ENCODE assay signal across 15 mouse cellular contexts in the genomic region with DNA sequence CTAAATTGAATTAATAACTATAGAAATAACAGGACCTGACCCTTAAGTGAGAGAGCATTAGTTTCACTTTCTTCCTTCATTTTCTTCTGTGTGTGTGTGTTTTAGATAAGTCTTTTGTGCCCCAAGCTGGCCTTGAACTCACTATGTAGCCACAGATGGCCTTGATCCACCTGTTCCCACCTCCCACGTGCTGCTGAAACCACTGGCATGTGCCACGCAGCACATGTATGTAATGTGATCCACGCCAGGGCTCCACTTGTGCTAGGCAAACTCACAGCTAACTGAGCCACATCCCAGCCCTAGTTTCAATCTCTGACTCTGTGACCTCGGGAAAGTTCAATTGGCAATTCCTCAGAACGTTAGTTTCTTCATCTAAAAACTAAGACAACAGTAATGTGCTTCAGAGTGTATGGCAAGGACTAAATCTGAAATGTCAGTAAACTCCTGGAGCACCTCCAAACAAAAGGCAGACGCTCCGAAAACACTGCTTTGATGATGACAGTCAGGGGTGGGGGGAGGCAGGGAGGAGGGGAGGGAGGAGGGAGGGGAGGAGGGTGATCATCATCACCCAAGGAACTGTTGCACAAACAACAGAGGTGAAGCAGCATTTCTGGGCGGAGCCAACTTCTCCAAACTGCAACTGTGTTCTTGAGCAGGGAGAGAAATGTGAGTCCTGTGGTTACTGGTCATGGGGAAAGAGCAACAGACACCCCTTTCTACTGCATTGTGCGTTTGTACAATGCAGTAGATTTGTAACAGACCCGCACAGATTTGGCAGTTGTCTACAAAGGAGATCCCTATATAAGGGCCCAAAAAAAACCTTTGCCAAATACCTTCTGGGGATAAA. TPM values are rescaled to one million over a fixed set of nuclear protein-coding genes. Genes with fewer than 3 reads are reported as not detected.
A peak's percentile ranks its signal among the peaks of the same experiment; 100 is the strongest.
DNase-seq lines count a peak whose midpoint lies in the region; ATAC-seq and TF ChIP-seq lines count a peak whose summit lies in the region.
"Had no signal": no experiment of that assay in that cellular context is flagged by ENCODE, and none has a peak within 500 bp of the region (broad histone marks: within the 10 kb centered on the region; RNA-seq: fewer than 3 reads in every experiment).

No protein-coding gene starts in this region.

- no peak for ATAC-seq in liver, postnatal 0 days
- peak; percentile 78 for ATAC-seq in megakaryocyte, adult 5-6 weeks (ENCODE audit: poor library complexity, severe bottlenecking)
- ATAC-seq in neural tube, embryonic 15.5 days (ENCODE audit: low FRiP score) = no peak
- ATAC-seq: forebrain, embryonic 15.5 days; inflammation-experienced regulatory T-cells, adult 6 months; midbrain, embryonic 15.5 days had no signal

- WGBS in liver, postnatal 0 days (ENCODE audit: insufficient replicate concordance) = 60% methylated on average over 10 of the region's 10 CpGs
- 74% methylated on average over 10 of the region's 10 CpGs for WGBS in neural tube, embryonic 15.5 days

- H3K9ac ChIP-seq in liver, postnatal 0 days (replicated peaks) = no peak overlapping the region
- H3K9ac ChIP-seq in neural tube, embryonic 15.5 days (replicated peaks) = no peak overlapping the region
- H3K9ac ChIP-seq: forebrain, embryonic 15.5 days; limb, embryonic 15.5 days; midbrain, embryonic 15.5 days had no signal

- H3K27me3 ChIP-seq in liver, postnatal 0 days (ENCODE audit: insufficient read depth, low read length) = no peaks in the 10 kb centered on the region
- H3K27me3 ChIP-seq in neural tube, embryonic 15.5 days (replicated peaks) = no peaks in the 10 kb centered on the region
- H3K27me3 ChIP-seq: forebrain, embryonic 15.5 days; limb, embryonic 15.5 days; midbrain, embryonic 15.5 days had no signal

- no peaks in the 10 kb centered on the region for H3K36me3 ChIP-seq in liver, postnatal 0 days (replicated peaks; ENCODE audit: insufficient read depth, low read length)
- H3K36me3 ChIP-seq in neural tube, embryonic 15.5 days = peaks cover 4% of the 10 kb centered on the region; the same call in 1 of the 2 replicates
- H3K36me3 ChIP-seq: forebrain, embryonic 15.5 days; limb, embryonic 15.5 days; midbrain, embryonic 15.5 days had no signal

- no peak overlapping the region for H3K27ac ChIP-seq in liver, postnatal 0 days (ENCODE audit: low read depth)
- no peak overlapping the region for H3K27ac ChIP-seq in neural tube, embryonic 15.5 days (replicated peaks)
- H3K27ac ChIP-seq: forebrain, embryonic 15.5 days; heart, embryonic 10.5 days; midbrain, embryonic 15.5 days had no signal

- no peaks in the 10 kb centered on the region; the same call in 1 of the 2 replicates for H3K9me3 ChIP-seq in liver, postnatal 0 days (ENCODE audit: low read length)
- no peaks in the 10 kb centered on the region for H3K9me3 ChIP-seq in neural tube, embryonic 15.5 days (replicated peaks)
- H3K9me3 ChIP-seq: forebrain, embryonic 15.5 days; heart, embryonic 10.5 days; limb, embryonic 15.5 days; midbrain, embryonic 15.5 days had no signal

- no peak overlapping the region for H3K4me3 ChIP-seq in liver, postnatal 0 days (ENCODE audit: low read depth, low read length)
- no peak overlapping the region for H3K4me3 ChIP-seq in neural tube, embryonic 15.5 days (replicated peaks)
- H3K4me3 ChIP-seq: forebrain, embryonic 15.5 days; heart, embryonic 10.5 days; limb, embryonic 15.5 days; midbrain, embryonic 15.5 days had no signal

- TF ChIP-seq EP300 in liver, postnatal 0 days (IDR thresholded peaks at IDR 0.05; ENCODE audit: low read depth) = no peak

- no peaks in the 10 kb centered on the region for H3K4me1 ChIP-seq in liver, postnatal 0 days (ENCODE audit: insufficient read depth)
- H3K4me1 ChIP-seq in neural tube, embryonic 15.5 days = peaks cover 15% of the 10 kb centered on the region

- TF ChIP-seq CTCF in liver, postnatal 0 days (IDR thresholded peaks at IDR 0.05; ENCODE audit: low read depth) = no peak

- DNase-seq in adrenal gland, adult 2 months = peak; percentile 35
- no peak for DNase-seq in adrenal gland, postnatal 10 days
- DNase-seq in liver, postnatal 0 days = peak; percentile 31
- DNase-seq in liver (no peak), ZHBTc4 (ENCODE audit: low read depth, low spot score) (peak; percentile 51)
- DNase-seq in heart, adult 8-10 months (ENCODE audit: low spot score) = no peak
- DNase-seq: heart, postnatal 4 days; thymus, adult 18-20 months had no signal

- H3K4me2 ChIP-seq in liver, postnatal 0 days (ENCODE audit: low read depth, low read length) = no peak overlapping the region
- no peak overlapping the region for H3K4me2 ChIP-seq in neural tube, embryonic 15.5 days
- H3K4me2 ChIP-seq: forebrain, embryonic 15.5 days; midbrain, embryonic 15.5 days had no signal

RNA-seq across cellular contexts. Expression of a gene that starts 13.6 kb away (rescaled TPM):
- 10 to 100 TPM; 13.3 to 13.9 TPM for total RNA-seq in adrenal gland, adult 2 months (2021)
- polyA plus RNA-seq in adrenal gland, adult 2 months (2012; rRNA removed) = 10.8 and 11.3 TPM in 2 replicates
- 10 to 100 TPM; 13.9 to 19.0 TPM for total RNA-seq in adrenal gland, postnatal 10 days (2021)
- polyA plus RNA-seq in liver, postnatal 0 days (2015; fragmentation: Nextera tagmentation; extraction: Ambion mirVana) = 4.0 and 4.8 TPM in 2 replicates
- total RNA-seq in megakaryocyte, adult 5-6 weeks (2015) = 5.4 and 7.2 TPM in 2 replicates
- total RNA-seq in megakaryocyte, adult 5-6 weeks (2017) = 9.7 and 11.1 TPM in 2 replicates
- 8.0 and 12.7 TPM in 2 replicates for polyA plus RNA-seq in neural tube, embryonic 15.5 days (2015; fragmentation: Nextera tagmentation; extraction: Ambion mirVana)
- total RNA-seq in heart, adult 8-10 months (2022) = 10 to 100 TPM in 1 of 4 experiments, 1 to 10 TPM in 3; 8.9 to 10.3 (median 9.2) TPM

RNA-seq across cellular contexts. Expression of a gene that starts 60.0 kb away (rescaled TPM):
- under 1 TPM; 0.14 to 0.66 TPM for total RNA-seq in adrenal gland, adult 2 months (2021)
- not detected in 2 replicates for polyA plus RNA-seq in adrenal gland, adult 2 months (2012; rRNA removed)
- total RNA-seq in adrenal gland, postnatal 10 days (2021) = 10 to 100 TPM; 18.5 to 45.6 TPM
- 110 and 118 TPM in 2 replicates for polyA plus RNA-seq in liver, postnatal 0 days (2015; fragmentation: Nextera tagmentation; extraction: Ambion mirVana)
- total RNA-seq in megakaryocyte, adult 5-6 weeks (2015) = 0.16 TPM in 1 of 2 replicates, not detected in the other
- total RNA-seq in megakaryocyte, adult 5-6 weeks (2017) = 0.20 and 0.77 TPM in 2 replicates
- 0.10 and 1.3 TPM in 2 replicates for polyA plus RNA-seq in neural tube, embryonic 15.5 days (2015; fragmentation: Nextera tagmentation; extraction: Ambion mirVana)
- under 1 TPM in 3 of 4 experiments, not detected in 1; 0.19 to 0.22 (median 0.19) TPM for total RNA-seq in heart, adult 8-10 months (2022)
- total RNA-seq: heart, postnatal 4 days had no signal
- polyA plus RNA-seq: inflammation-experienced regulatory T-cells, adult 6 months had no signal

Comparison
In these comparisons a context has a peak if more than half of its experiments do, and no peak if none do; other contexts are left out.
1. DNase-seq: peak in adrenal gland, adult 2 months (single experiment), liver, postnatal 0 days (single experiment) and ZHBTc4 (single experiment); none in adrenal gland, postnatal 10 days (single experiment), liver (single experiment) and heart, adult 8-10 months (single experiment).
2. RNA of a gene that starts 60.0 kb away (total RNA-seq): 18.5 to 45.6 TPM in adrenal gland, postnatal 10 days; 0.16 to 0.77 TPM in megakaryocyte, adult 5-6 weeks, 0.14 to 0.66 TPM in adrenal gland, adult 2 months and 0.19 to 0.22 TPM in heart, adult 8-10 months; every median in the first group is over 10 times any median in the second.